In the genomic region with DNA sequence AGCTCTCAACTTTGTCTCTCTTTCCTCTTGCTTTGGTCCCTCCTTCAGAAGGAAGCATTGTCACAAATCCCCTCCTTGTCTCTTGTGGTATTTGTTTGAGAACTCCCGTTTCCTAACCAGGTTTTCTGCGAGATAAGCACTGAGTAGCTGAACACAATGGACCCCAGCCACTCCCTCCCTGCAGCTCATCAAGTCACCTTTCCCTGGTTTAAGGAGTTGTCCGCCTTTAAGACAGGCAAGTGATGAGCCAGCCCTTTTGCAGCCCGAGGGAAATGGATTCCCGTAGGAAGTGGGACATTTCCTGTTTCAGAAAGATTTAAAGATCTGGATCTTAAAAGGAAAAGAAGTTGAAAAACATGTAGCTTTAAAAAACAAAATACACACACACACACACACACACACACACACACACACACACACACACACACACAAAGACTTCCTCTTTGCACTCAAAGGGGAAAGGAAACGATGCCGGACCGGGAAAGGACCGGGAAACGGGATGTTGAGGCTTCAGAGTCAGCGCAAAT, we compare ENCODE assay signal across 9 mouse cellular contexts. TPM values are rescaled to one million over a fixed set of nuclear protein-coding genes. Genes with fewer than 3 reads are reported as not detected.
DNase-seq lines count a peak whose midpoint lies in the region; ATAC-seq and TF ChIP-seq lines count a peak whose summit lies in the region.
"Had no signal": no experiment of that assay in that cellular context is flagged by ENCODE, and none has a peak within 500 bp of the region (broad histone marks: within the 10 kb centered on the region; RNA-seq: fewer than 3 reads in every experiment).

No protein-coding gene starts in this region.

- H3K79me2 ChIP-seq in macrophage (ENCODE audit: inconsistent target): no peaks in the 10 kb centered on the region

- H3K27ac ChIP-seq in gastrocnemius, adult 2 months: peak overlapping the region; percentile 66
- no peak overlapping the region for H3K27ac ChIP-seq in macrophage
- H3K27ac ChIP-seq in midbrain, embryonic 11.5 days (ENCODE audit: low read depth, low read length): no peak overlapping the region
- H3K27ac ChIP-seq: forebrain, embryonic 10.5 days had no signal

- 11% methylated on average over 11 of the region's 11 CpGs for WGBS in macrophage (ENCODE audit: missing documents)
- 69% methylated on average over 11 of the region's 11 CpGs for WGBS in midbrain, embryonic 11.5 days

- DNase-seq in gastrocnemius, adult 2 months: peak; percentile 24
- DNase-seq in gastrocnemius, postnatal 25 days: no peak
- peak; percentile 50 to 53 for DNase-seq in heart, adult 9 months (ENCODE audit: low spot score in 2 of 2)
- peak; percentile 57 to 61 for DNase-seq in kidney, postnatal 25 days
- no peak for DNase-seq in thymus, adult 18-20 months
- DNase-seq in c-Kit-positive CD71-positive TER-119-positive erythroid progenitor cells, embryonic 14.5 days (ENCODE audit: low spot score): no peak
- DNase-seq in midbrain, embryonic 11.5 days (ENCODE audit: low spot score, missing footprints): no peak

- H3K4me3 ChIP-seq in gastrocnemius, adult 2 months: peak overlapping the region; percentile 54
- H3K4me3 ChIP-seq in macrophage (ENCODE audit: inconsistent target): 0 out of 2 replicates have a peak overlapping the region, but pooled peaks have one; percentile 2
- H3K4me3 ChIP-seq in midbrain, embryonic 11.5 days (ENCODE audit: low read depth, low read length): no peak overlapping the region
- H3K4me3 ChIP-seq: forebrain, embryonic 10.5 days had no signal

- no peaks in the 10 kb centered on the region for H3K9me3 ChIP-seq in midbrain, embryonic 11.5 days (ENCODE audit: control insufficient read depth, low read length)
- H3K9me3 ChIP-seq: forebrain, embryonic 10.5 days had no signal

- no peak overlapping the region for H3K9ac ChIP-seq in midbrain, embryonic 11.5 days (ENCODE audit: low read length)

- no peaks in the 10 kb centered on the region for H3K27me3 ChIP-seq in midbrain, embryonic 11.5 days (ENCODE audit: control insufficient read depth, insufficient read depth, low read length)

- no peak for TF ChIP-seq CTCF in gastrocnemius, adult 2 months (IDR thresholded peaks at IDR 0.05)

- H3K4me2 ChIP-seq in midbrain, embryonic 11.5 days: no peak overlapping the region

- intact Hi-C loops in gastrocnemius, adult 2 months (cut with DNase I): loop anchor here (5.0 kb wide), 3 partner anchors 203 to 433 kb away; partner anchors contain the start of gene Ube2l6

- H3K36me3 ChIP-seq in macrophage (ENCODE audit: inconsistent target): no peaks in the 10 kb centered on the region
- H3K36me3 ChIP-seq in midbrain, embryonic 11.5 days (ENCODE audit: control insufficient read depth, insufficient read depth, low read length): no peaks in the 10 kb centered on the region
- H3K36me3 ChIP-seq: forebrain, embryonic 10.5 days had no signal

- ATAC-seq in midbrain, embryonic 11.5 days (ENCODE audit: low FRiP score): no peak

- H3K4me1 ChIP-seq in midbrain, embryonic 11.5 days (ENCODE audit: control insufficient read depth, insufficient read depth, low read length): no peaks in the 10 kb centered on the region

RNA-seq across cellular contexts. Expression of gene Tfpi, which starts 16.9 kb away (rescaled TPM):
- total RNA-seq in gastrocnemius, adult 2 months (2021): 1 to 10 TPM; 2.1 to 2.2 TPM
- 1 to 10 TPM; 2.8 to 5.0 TPM for total RNA-seq in gastrocnemius, postnatal 25 days (2021)
- total RNA-seq in macrophage (2018; cell fraction: chromatin; rRNA removed): 10 to 100 TPM in 21 of 26 experiments, 1 to 10 TPM in 5; 5.7 to 25.7 (median 18.0) TPM
- 10 to 100 TPM; 10.6 to 26.2 (median 17.2) TPM for total RNA-seq in macrophage (2018; cell fraction: cytosol; rRNA removed)
- 10 to 100 TPM in 25 of 26 experiments, 1 to 10 TPM in 1; 7.3 to 40.9 (median 21.0) TPM for total RNA-seq in macrophage (2018; cell fraction: nucleus; rRNA removed)
- 22.0 to 44.0 TPM (median 22.4 TPM) in 3 replicates for polyA plus RNA-seq in macrophage (2018)
- polyA plus RNA-seq in midbrain, embryonic 11.5 days (2014; fragmentation: Nextera tagmentation; extraction: Ambion mirVana): 20.4 and 25.4 TPM in 2 replicates

RNA-seq across cellular contexts. Expression of gene Calcrl, which starts 34.5 kb away (rescaled TPM):
- 10 to 100 TPM; 10.9 to 16.2 TPM for total RNA-seq in gastrocnemius, adult 2 months (2021)
- total RNA-seq in gastrocnemius, postnatal 25 days (2021): 10 to 100 TPM; 11.5 to 15.0 TPM
- 100 to 1,000 TPM in 2 of 26 experiments, 10 to 100 TPM in 24; 13.9 to 110 (median 21.7) TPM for total RNA-seq in macrophage (2018; cell fraction: chromatin; rRNA removed)
- 10 to 100 TPM; 17.3 to 46.5 (median 29.3) TPM for total RNA-seq in macrophage (2018; cell fraction: cytosol; rRNA removed)
- 10 to 100 TPM; 20.9 to 83.0 (median 32.0) TPM for total RNA-seq in macrophage (2018; cell fraction: nucleus; rRNA removed)
- polyA plus RNA-seq in macrophage (2018): 16.1 to 41.4 TPM (median 19.5 TPM) in 3 replicates
- 16.5 and 20.2 TPM in 2 replicates for polyA plus RNA-seq in midbrain, embryonic 11.5 days (2014; fragmentation: Nextera tagmentation; extraction: Ambion mirVana)

Comparison
In these comparisons a context has a peak if more than half of its experiments do, and no peak if none do; other contexts are left out.
1. DNase-seq: peak in gastrocnemius, adult 2 months (single experiment), heart, adult 9 months (2 of 2) and kidney, postnatal 25 days (2 of 2); none in gastrocnemius, postnatal 25 days (single experiment), thymus, adult 18-20 months (0 of 2), c-Kit-positive CD71-positive TER-119-positive erythroid progenitor cells, embryonic 14.5 days (single experiment) and midbrain, embryonic 11.5 days (single experiment).